Mouse (Mus musculus) C2C12 (cell line): ENCODE measurements at regions not wholly inside any gene's neighbourhood (a gene's known extent, or its start where the extent isn't known, plus 50 kb on each side); places are given as distances from the start of the nearest gene placed in this dataset.

Experiments
- H3K27me3 ChIP-seq: one replicate; pipeline ENCODE4 v1.6.1; 2011; ENCODE audit not compliant: control insufficient read depth, insufficient read depth, insufficient read length
- H3K36me3 ChIP-seq: one replicate; pipeline ENCODE4 v1.6.1; 2011; ENCODE audit not compliant: control insufficient read depth, insufficient read depth
- H3K4me3 ChIP-seq: one replicate; pipeline ENCODE4 v1.5.1; 2011; ENCODE audit warnings: mild to moderate bottlenecking, control low read depth; ENCODE audit not compliant: poor library complexity, insufficient read depth, severe bottlenecking
- H3K79me2 ChIP-seq: one replicate; pipeline ENCODE4 v1.6.1; 2011; ENCODE audit not compliant: control insufficient read depth, insufficient read depth
- H3K79me3 ChIP-seq: one replicate; pipeline ENCODE4 v1.6.1; 2011; ENCODE audit warnings: low read depth, control low read depth
- H3ac ChIP-seq: one replicate; pipeline ENCODE3; 2011; ENCODE audit warnings: low read depth; ENCODE audit not compliant: control insufficient read depth, insufficient read length
- CEBPB ChIP-seq: IDR thresholded peaks from one replicate; pipeline ENCODE4 v1.6.1; 2011; ENCODE audit warnings: low read depth, mild to moderate bottlenecking, control low read depth, moderate library complexity
- CTCF ChIP-seq: IDR thresholded peaks from one replicate; pipeline ENCODE4 v1.5.1; 2011; ENCODE audit not compliant: control insufficient read depth, insufficient read depth, insufficient read length
- FOSL1 ChIP-seq: IDR thresholded peaks from one replicate; pipeline ENCODE4 v1.8.0; 2011; ENCODE audit warnings: mild to moderate bottlenecking, low read length; ENCODE audit not compliant: poor library complexity, insufficient read depth, severe bottlenecking
- MAX ChIP-seq: IDR thresholded peaks from one replicate; pipeline ENCODE4 v1.6.1; 2011; ENCODE audit warnings: mild to moderate bottlenecking, control low read depth
- MYOD1 ChIP-seq: IDR thresholded peaks from one replicate; pipeline ENCODE4 v1.6.1; 2011; ENCODE audit warnings: low read depth; ENCODE audit not compliant: control insufficient read depth, insufficient read length
- MYOG ChIP-seq: IDR thresholded peaks from one replicate; pipeline ENCODE4 v1.6.1; 2011; ENCODE audit not compliant: control insufficient read depth, insufficient read length; ENCODE audit errors: extremely low read depth
- USF1 ChIP-seq: IDR thresholded peaks from one replicate; pipeline ENCODE4 v1.6.1; 2011; ENCODE audit warnings: low read depth, mild to moderate bottlenecking, control low read depth, moderate library complexity

GRCm38 (mm10) chr7:74928226-74928927 lies 373.8 kb upstream of the Slco3a1 start:
- no peaks in the 10 kb centered on the region for H3K79me2 ChIP-seq
- no peaks in the 10 kb centered on the region for H3K36me3 ChIP-seq
- TF ChIP-seq USF1 (no peak), FOSL1 (no peak), CTCF (no peak)
- no peak overlapping the region for H3K4me3 ChIP-seq
- no peaks in the 10 kb centered on the region for H3K79me3 ChIP-seq
- no peaks in the 10 kb centered on the region for H3K27me3 ChIP-seq
- no peak overlapping the region for H3ac ChIP-seq

- Histone ChIP-seq H3K36me3 (no peaks in the 10 kb centered on the region), H3K4me3 (no peak overlapping the region), H3K79me3 (no peaks in the 10 kb centered on the region), H3K79me2 (no peaks in the 10 kb centered on the region), H3K27me3 (no peaks in the 10 kb centered on the region), H3ac (no peak overlapping the region)
- TF ChIP-seq FOSL1 = no peak
- no peak for TF ChIP-seq MAX
- TF ChIP-seq MYOG = no peak
- TF ChIP-seq CTCF = no peak
- TF ChIP-seq CEBPB = no peak
- TF ChIP-seq USF1 = no peak
- no peak for TF ChIP-seq MYOD1
Observed at GRCm38 (mm10) chr7:74926729-74927128, 372.1 kb upstream of the Slco3a1 start.

- Histone ChIP-seq H3K79me2 (no peaks in the 10 kb centered on the region), H3K79me3 (no peaks in the 10 kb centered on the region), H3K36me3 (no peaks in the 10 kb centered on the region), H3ac (no peak overlapping the region), H3K27me3 (no peaks in the 10 kb centered on the region), H3K4me3 (no peak overlapping the region)
- TF ChIP-seq MYOG (no peak), FOSL1 (no peak), MYOD1 (no peak), CEBPB (no peak), MAX (no peak), USF1 (no peak), CTCF (no peak)
Observed at GRCm38 (mm10) chr7:74924156-74924555, 369.6 kb upstream of the Slco3a1 start.

GRCm38 (mm10) chr7:74908311-74908962 lies 353.9 kb upstream of the Slco3a1 start:
- Histone ChIP-seq H3K79me3 (no peaks in the 10 kb centered on the region), H3ac (no peak overlapping the region), H3K27me3 (no peaks in the 10 kb centered on the region), H3K4me3 (no peak overlapping the region), H3K36me3 (no peaks in the 10 kb centered on the region), H3K79me2 (no peaks in the 10 kb centered on the region)
- TF ChIP-seq CTCF (no peak), FOSL1 (no peak), MAX (no peak), USF1 (no peak), CEBPB (no peak), MYOG (no peak)

GRCm38 (mm10) chr7:74907391-74907790 lies 352.8 kb upstream of the Slco3a1 start:
- no peaks in the 10 kb centered on the region for H3K79me2 ChIP-seq
- H3K79me3 ChIP-seq = no peaks in the 10 kb centered on the region
- H3ac ChIP-seq = no peak overlapping the region
- no peak overlapping the region for H3K4me3 ChIP-seq
- H3K36me3 ChIP-seq = no peaks in the 10 kb centered on the region
- H3K27me3 ChIP-seq = no peaks in the 10 kb centered on the region
- TF ChIP-seq FOSL1 = no peak
- TF ChIP-seq MYOD1 = no peak
- no peak for TF ChIP-seq MYOG
- TF ChIP-seq USF1 = no peak
- TF ChIP-seq CTCF = no peak

DNA sequence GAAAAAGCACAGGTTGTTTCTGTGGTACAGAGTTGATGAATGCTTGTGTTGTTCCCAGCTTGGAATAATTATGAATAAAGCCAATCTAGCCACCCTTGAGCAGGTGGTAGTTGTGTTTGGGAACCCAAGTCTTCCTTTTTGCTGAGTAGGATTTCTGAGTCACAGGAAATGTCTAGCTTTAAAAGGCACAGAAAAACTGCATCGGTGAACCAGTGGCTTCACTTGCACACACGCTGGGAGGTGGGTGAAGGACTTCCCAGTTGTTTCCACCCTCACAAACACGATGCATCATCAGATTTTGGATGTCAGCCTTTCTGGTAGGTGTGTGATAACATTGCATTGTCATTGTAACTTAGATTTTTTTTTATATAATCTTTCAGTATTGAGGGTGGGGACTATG lies 322.9 kb upstream of the Slco3a1 start:
- Histone ChIP-seq H3K79me3 (no peaks in the 10 kb centered on the region), H3K4me3 (no peak overlapping the region), H3K27me3 (no peaks in the 10 kb centered on the region), H3K79me2 (no peaks in the 10 kb centered on the region), H3K36me3 (no peaks in the 10 kb centered on the region), H3ac (no peak overlapping the region)
- TF ChIP-seq CEBPB (no peak), MYOG (no peak), CTCF (no peak)
